Mouse (Mus musculus) embryonic fibroblast, embryonic 13.5 days (primary cell): Measurements from ENCODE around the gene Capzb.

Experiments
- CTCF ChIP-seq: IDR thresholded peaks from 2 replicates; pipeline ENCODE4 v1.5.1; 2011; ENCODE audit warnings: mild to moderate bottlenecking, control low read depth, low read length, moderate library complexity, borderline replicate concordance; ENCODE audit not compliant: insufficient read depth
- POLR2A ChIP-seq: IDR thresholded peaks from 2 replicates; pipeline ENCODE4 v1.6.1; 2011; ENCODE audit warnings: low read depth, mild to moderate bottlenecking, control low read depth, low read length, moderate library complexity

DNA sequence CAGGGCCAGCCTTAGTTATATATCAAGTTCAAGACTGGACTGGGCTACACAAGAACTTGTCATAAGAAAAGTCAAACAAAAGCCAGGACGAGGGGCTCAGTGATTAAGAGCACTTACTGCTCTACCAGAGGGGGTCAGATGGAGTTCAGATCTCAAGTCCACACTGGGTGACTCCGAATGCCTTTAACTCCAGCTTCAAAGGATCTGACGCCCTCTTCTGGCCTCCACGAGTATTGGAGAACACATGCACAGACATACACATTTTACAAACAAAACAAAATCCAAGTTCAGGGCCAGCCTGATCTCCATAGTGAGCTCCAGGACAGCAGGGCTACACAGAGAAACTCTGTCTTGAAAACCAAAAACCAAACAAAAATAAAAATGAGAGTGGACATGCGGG is 13.1 kb downstream of the Capzb start:
- TF ChIP-seq CTCF, result no peak
- TF ChIP-seq POLR2A, result no peak
